Mouse (Mus musculus): ENCODE data around the gene Olfr1140.

Gene Olfr1140

DNA sequence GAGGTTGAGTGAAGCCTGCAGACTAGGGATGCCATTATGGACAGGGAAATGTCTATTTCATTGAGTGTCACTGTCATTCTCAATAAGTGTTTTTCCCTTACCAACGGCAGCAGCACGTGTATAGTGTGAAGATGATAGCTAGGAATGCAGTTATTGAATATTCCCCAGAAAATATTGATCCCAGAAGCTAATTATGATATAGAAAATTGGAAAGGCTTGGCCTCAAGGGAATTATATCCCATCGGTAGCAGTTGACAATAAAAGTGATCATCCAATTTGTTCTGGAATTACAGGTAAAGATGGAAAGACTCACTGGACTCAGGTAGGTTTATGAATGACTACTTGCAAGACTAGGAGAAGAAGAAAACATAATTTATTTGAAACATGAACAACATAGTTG, at the start of gene Olfr1140:
Olfr1140 (plus strand) TSS at position 301 of the 400 bp plus-strand sequence.
- DNase-seq (ENCODE audit: low read depth in 2 of 2, low spot score in 2 of 2), result no peak

DNA sequence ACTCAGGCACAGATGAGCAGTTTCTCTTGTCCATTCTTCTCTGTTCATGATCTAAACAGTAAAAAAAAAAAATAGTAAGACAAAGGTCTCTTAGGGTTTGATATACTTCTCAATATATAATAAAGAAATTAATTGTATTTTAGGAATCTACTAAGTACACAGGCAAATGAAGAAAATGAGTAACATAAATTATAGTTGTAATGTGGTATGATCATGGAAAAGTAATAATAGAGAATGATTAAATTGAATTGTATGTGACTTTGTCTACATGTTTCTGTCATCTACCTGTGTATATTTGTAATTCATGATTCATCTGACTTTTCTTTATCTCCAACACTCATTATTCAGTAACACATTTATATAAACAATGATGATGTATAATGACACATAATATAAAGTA, 49.7 kb upstream of the Olfr1140 start, which contains the start of gene Olfr1136:
Olfr1136 (minus strand) TSS at position 101 of the 400 bp plus-strand sequence.
- no peak for DNase-seq (ENCODE audit: low read depth in 2 of 2, low spot score in 2 of 2)

DNA sequence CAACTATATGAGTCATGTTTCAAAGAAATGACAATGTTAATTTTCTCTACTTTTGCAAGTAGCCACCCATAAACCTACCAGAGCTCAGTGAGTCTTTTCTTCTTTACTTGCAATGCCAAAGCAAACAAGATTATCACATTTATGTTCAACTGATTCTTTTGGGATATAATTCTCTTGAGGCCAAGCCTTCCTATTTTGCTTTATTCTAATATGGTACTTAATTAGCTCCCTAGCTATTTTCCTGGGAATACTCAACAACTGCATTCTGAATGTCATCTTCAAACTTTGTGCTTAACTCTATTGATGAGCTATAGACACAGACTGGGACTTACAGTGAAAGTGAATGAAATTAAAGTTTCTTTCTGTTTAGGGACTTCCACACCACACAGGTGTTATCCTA, 30.5 kb upstream of the Olfr1140 start, which contains the start of gene Olfr1137:
Olfr1137 (minus strand) TSS at position 101 of the 400 bp plus-strand sequence.
- no peak for DNase-seq (ENCODE audit: low read depth in 2 of 2, low spot score in 2 of 2)

DNA sequence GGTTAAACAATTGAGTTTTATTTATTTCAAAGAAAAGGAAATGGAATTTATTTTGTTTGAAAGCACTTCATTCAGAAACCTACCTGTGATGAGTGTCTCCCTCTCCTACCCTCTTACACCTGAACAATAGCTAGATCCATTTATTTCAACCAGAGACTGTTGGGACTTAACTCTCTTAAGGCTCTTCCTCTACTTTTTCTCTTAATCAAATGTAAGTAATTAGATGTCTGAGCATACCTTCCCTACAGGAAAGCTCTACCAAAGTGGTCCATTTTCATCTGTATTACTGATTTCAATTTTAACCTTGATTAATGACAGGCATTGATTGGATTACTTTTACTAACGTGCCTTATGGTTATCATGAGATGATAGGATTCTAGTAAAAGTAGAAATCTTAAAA, 3.7 kb upstream of the Olfr1140 start, which contains the start of gene Olfr1138:
Olfr1138 (minus strand) TSS at position 101 of the 400 bp plus-strand sequence.
- DNase-seq (ENCODE audit: low read depth in 2 of 2, low spot score in 2 of 2), result no peak

DNA sequence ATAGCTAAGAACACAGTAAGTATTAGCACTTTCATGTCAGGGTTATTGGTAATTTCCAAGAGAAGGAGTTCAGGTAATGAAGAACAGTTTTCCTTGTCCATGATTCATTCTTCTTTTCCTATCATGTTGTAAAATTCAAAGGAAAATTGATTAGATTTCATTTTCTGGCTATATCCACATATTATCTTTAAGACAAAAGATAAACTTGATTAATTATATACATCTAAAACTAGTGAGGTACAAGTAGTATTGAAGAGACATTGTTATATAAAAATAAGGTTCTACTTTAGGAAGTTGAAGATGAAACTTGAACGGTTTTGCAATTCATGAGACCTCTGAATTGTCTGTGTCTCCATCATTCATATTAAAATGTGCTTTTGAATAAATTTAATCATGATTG, 10.3 kb downstream of the Olfr1140 start, which contains the start of gene Olfr1141:
Olfr1141 (minus strand) TSS at position 101 of the 400 bp plus-strand sequence.
- no peak for DNase-seq (ENCODE audit: low read depth in 2 of 2, low spot score in 2 of 2)

DNA sequence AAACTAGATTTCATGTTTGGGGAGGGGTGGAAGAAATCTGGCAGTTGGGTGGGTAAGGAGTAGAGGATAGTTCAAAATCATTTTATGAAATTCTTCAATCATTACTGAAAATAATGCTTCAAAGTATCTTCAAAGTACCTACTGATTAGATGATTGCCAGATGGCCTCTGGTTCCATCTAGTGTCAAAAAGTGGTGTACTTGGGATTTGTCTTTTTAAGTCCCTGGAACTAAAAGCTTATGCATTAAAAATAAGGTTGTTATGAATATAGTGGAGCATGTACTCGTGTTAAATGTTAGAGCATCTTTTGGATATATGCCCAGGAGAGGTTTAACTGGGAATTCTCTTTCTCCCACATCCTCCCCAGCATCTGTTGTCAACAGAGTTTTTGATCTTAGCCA, 32.6 kb downstream of the Olfr1140 start:
- DNase-seq (ENCODE audit: low read depth in 2 of 2, low spot score in 2 of 2), result no peak

DNA sequence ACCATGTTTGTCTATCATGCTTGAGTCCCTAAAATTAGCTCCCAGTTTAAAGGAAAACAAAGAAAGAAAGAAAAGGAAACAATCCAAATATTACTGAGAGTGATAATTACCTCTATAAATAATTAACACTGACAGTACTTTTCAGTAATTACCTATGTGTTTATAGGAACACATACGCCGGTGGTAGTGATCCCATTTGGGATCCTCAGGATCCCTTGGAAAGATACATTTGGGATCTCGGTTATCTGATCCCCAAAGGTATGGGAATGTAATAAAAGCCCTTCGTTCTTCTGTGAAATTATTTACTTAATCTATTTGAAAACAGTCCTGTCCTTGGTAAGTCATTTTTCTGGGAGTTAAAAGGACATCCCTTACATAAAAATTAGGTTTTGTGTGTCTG, 35.6 kb downstream of the Olfr1140 start, which contains the start of gene Olfr152:
Olfr152 (plus strand) TSS at position 301 of the 400 bp plus-strand sequence.
- no peak for DNase-seq (ENCODE audit: low read depth in 2 of 2, low spot score in 2 of 2)
